Mouse (Mus musculus) hindbrain, embryonic 10.5 days (tissue): Measurements from ENCODE around the gene Cyp4f18. TPM values are rescaled to one million over a fixed set of nuclear protein-coding genes. Genes with fewer than 3 reads are reported as not detected.
A peak's percentile ranks its signal among the peaks of the same experiment; 100 is the strongest.

Experiments used
- DNase-seq: peaks from one replicate; pipeline ENCODE4 v3.0.0-alpha.2; 2017; ENCODE audit warnings: low spot score
- H3K27ac ChIP-seq: fragments of 300-500 bp; sonication (generic); 2 replicates; pipeline ENCODE4 v1.5.1; 2016; ENCODE audit warnings: mild to moderate bottlenecking, moderate library complexity
- H3K27me3 ChIP-seq: fragments of 300-500 bp; sonication (generic); 2 replicates; pipeline ENCODE4 v1.6.1; 2016; ENCODE audit warnings: mild to moderate bottlenecking; ENCODE audit not compliant: poor library complexity, insufficient read depth, severe bottlenecking
- H3K36me3 ChIP-seq: fragments of 300-500 bp; sonication (generic); 2 replicates; pipeline ENCODE4 v1.6.1; 2016; ENCODE audit warnings: mild to moderate bottlenecking, moderate library complexity
- H3K4me1 ChIP-seq: fragments of 300-500 bp; sonication (generic); replicated peaks from 2 replicates; pipeline ENCODE4 v1.6.1; 2016; ENCODE audit warnings: mild to moderate bottlenecking
- H3K4me3 ChIP-seq: fragments of 300-500 bp; sonication (generic); 2 replicates; pipeline ENCODE4 v1.5.1; 2016; ENCODE audit warnings: mild to moderate bottlenecking, moderate library complexity
- H3K9me3 ChIP-seq: fragments of 300-500 bp; sonication (generic); 2 replicates; pipeline ENCODE4 v1.6.1; 2016; ENCODE audit warnings: mild to moderate bottlenecking, moderate library complexity
- WGBS: fragments of 180-500 bp; shearing (Covaris S2); methylation state at CpG from one replicate; pipeline ENCODE4 v1.1.7; 2016; 5-methylcytosine and 5-hydroxymethylcytosine counted together
- polyA plus RNA-seq: library from polyadenylated mRNA; unstranded; fragments of >200 nt; fragmentation: Nextera tagmentation; extraction: Ambion mirVana; gene quantifications from 2 replicates; pipeline ENCODE4 v1.2.1, GENCODE M21; 2016

Cyp4f18 gene
- polyA plus RNA-seq, 1 experiment from 2014 or later, result 0.50 TPM

DNA sequence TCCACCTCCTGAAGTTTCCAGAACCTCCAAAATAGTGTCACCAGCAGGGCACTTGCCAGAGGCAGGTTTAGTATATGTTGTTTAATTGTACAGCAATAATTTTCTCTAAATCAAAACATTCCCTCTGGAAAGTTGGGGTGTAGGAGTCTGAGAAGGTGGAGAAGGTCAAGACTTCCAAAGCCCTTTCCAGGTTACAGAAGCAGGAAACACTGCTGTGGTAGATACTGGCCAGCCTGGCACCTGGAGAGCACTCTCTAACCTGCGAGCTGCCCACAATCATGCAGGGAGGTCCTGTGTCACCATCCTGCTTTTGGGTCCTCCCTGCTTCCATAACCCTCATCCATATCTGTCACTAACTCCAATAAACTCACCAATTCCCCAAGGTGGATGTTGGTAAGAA, 2.7 kb downstream of the Cyp4f18 start:
- H3K27ac ChIP-seq, result no peak overlapping the region
- H3K4me1 ChIP-seq, result no peaks in the 10 kb centered on the region
- H3K36me3 ChIP-seq, result no peaks in the 10 kb centered on the region
- no peak overlapping the region for H3K4me3 ChIP-seq
- no peaks in the 10 kb centered on the region for H3K9me3 ChIP-seq
- H3K27me3 ChIP-seq, result no peaks in the 10 kb centered on the region
- WGBS, result 79% methylated on average over 1 of the region's 1 CpGs
- no peak for DNase-seq

DNA sequence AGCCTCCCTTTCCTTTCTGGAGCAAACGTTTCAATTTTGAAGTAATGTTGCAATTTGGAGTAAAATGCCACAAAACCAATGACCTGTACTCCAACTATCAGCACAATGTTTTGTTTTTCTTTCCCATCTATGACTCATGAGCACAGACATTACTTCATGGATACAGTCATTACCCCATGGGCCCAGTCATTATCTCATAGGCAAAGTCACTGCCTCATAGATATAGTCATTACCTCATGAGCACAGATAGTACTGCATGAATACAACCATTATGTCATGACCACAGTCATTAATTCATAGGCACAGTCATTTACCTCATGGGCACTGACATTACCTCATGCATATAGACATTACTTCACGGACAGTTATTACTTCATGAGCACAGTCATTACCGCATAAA, 3.5 kb downstream of the Cyp4f18 start:
- no peak for DNase-seq
- Histone ChIP-seq H3K36me3 (no peaks in the 10 kb centered on the region), H3K27me3 (no peaks in the 10 kb centered on the region), H3K27ac (no peak overlapping the region), H3K9me3 (no peaks in the 10 kb centered on the region), H3K4me3 (no peak overlapping the region), H3K4me1 (no peaks in the 10 kb centered on the region)
- WGBS, result 82% methylated on average over 3 of the region's 3 CpGs

- no peak overlapping the region for H3K27ac ChIP-seq
- no peak overlapping the region for H3K4me3 ChIP-seq
- no peaks in the 10 kb centered on the region for H3K27me3 ChIP-seq
- H3K9me3 ChIP-seq, result no peaks in the 10 kb centered on the region
- H3K36me3 ChIP-seq, result no peaks in the 10 kb centered on the region
- no peaks in the 10 kb centered on the region for H3K4me1 ChIP-seq
- DNase-seq, result no peak
Measured at GRCm38 (mm10) chr8:72002942-72003341, 6.5 kb downstream of the Cyp4f18 start.

GRCm38 (mm10) chr8:72000223-72000622, 9.2 kb downstream of the Cyp4f18 start:
- DNase-seq, result no peak
- Histone ChIP-seq H3K27ac (no peak overlapping the region), H3K9me3 (no peaks in the 10 kb centered on the region), H3K27me3 (no peaks in the 10 kb centered on the region), H3K4me1 (no peaks in the 10 kb centered on the region), H3K36me3 (no peaks in the 10 kb centered on the region), H3K4me3 (no peak overlapping the region)
- 65% methylated on average over 3 of the region's 3 CpGs for WGBS

GRCm38 (mm10) chr8:71999434-71999833, 10.0 kb downstream of the Cyp4f18 start:
- H3K36me3 ChIP-seq, result no peaks in the 10 kb centered on the region
- no peaks in the 10 kb centered on the region for H3K4me1 ChIP-seq
- 78% methylated on average over 1 of the region's 1 CpGs for WGBS
- no peak overlapping the region for H3K4me3 ChIP-seq
- no peak for DNase-seq
- H3K27me3 ChIP-seq, result no peaks in the 10 kb centered on the region
- H3K9me3 ChIP-seq, result no peaks in the 10 kb centered on the region
- H3K27ac ChIP-seq, result no peak overlapping the region

DNA sequence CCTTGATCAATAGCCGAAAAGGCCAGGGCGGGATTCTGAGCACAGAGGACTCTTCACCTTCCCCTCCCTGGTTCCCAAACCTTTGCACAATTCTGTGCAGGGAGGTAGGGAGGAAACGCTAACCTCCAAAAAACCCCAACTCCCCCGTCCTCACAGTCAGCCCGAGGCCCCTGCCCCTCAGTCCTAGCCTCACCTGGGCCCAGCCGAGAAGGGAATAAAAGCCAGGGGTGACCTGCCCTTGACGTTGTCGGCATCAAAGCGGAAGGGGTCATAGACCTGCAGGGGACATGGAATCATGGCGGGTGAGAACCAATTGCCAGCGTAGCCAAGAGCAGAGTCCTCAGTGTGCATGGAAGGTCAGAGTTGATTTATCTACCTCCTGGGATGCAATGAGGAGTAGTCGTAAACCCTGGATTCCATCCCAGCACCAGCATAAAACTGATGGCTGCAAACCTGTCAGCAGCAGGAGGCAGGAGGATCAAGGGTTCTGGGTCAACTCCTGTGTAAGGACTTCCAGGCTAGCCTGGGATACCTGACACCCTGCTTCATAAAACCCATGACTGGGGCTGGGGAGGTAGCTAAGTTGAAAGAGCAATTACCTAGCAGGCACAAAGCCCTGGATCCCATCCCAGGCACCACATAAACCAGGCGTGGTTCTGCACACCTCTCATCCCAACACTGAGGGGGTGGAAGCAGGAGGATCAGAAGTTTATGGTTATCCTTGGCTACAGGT, 20.4 kb downstream of the Cyp4f18 start:
- Histone ChIP-seq H3K9me3 (no peaks in the 10 kb centered on the region), H3K27ac (peak overlapping the region; percentile 76), H3K4me1 (peaks cover 8% of the 10 kb centered on the region), H3K36me3 (no peaks in the 10 kb centered on the region), H3K27me3 (no peaks in the 10 kb centered on the region; the same call in 1 of the 2 replicates), H3K4me3 (peak overlapping the region; percentile 56)
- DNase-seq, result no peak
- WGBS, result 68% methylated on average over 13 of the region's 13 CpGs

- DNase-seq, result peak; percentile 50
- no peaks in the 10 kb centered on the region for H3K9me3 ChIP-seq
- H3K4me3 ChIP-seq, result peak overlapping the region; percentile 56
- H3K27me3 ChIP-seq, result no peaks in the 10 kb centered on the region; the same call in 1 of the 2 replicates
- H3K4me1 ChIP-seq, result peaks cover 8% of the 10 kb centered on the region
- no peaks in the 10 kb centered on the region for H3K36me3 ChIP-seq
- 15% methylated on average over 24 of the region's 24 CpGs for WGBS
- peak overlapping the region; percentile 76 for H3K27ac ChIP-seq
Measured at GRCm38 (mm10) chr8:71988110-71988866, 21.1 kb downstream of the Cyp4f18 start.

DNA sequence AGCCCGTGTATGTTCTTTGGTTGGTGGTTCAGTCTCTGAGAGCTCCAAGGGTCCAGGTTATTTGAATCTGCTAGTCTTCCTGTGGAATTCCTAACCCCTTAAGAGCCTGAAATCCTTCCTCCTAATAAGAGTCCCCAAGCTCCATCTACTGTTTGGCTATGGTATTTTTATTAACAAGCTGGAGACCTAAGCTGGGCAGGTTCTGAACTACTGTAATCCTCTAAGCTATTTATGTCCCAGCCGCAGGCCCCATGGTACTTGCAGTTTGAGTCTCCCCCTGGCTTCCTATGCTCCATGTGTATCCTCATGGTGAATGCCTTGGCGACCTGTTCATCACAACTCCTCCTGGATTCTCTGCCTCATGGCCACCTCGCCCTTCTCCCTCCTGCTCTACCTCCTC, 24.8 kb downstream of the Cyp4f18 start:
- Histone ChIP-seq H3K4me3 (no peak overlapping the region), H3K27me3 (no peaks in the 10 kb centered on the region; the same call in 1 of the 2 replicates), H3K9me3 (no peaks in the 10 kb centered on the region), H3K36me3 (no peaks in the 10 kb centered on the region), H3K27ac (no peak overlapping the region), H3K4me1 (peaks cover 8% of the 10 kb centered on the region)
- no peak for DNase-seq
- 69% methylated on average over 4 of the region's 4 CpGs for WGBS

GRCm38 (mm10) chr8:71981456-71981855, 28.0 kb downstream of the Cyp4f18 start:
- no peaks in the 10 kb centered on the region for H3K9me3 ChIP-seq
- no peak overlapping the region for H3K27ac ChIP-seq
- WGBS, result 93% methylated on average over 4 of the region's 4 CpGs
- no peak overlapping the region for H3K4me3 ChIP-seq
- H3K27me3 ChIP-seq, result no peaks in the 10 kb centered on the region
- no peaks in the 10 kb centered on the region for H3K4me1 ChIP-seq
- H3K36me3 ChIP-seq, result no peaks in the 10 kb centered on the region
- DNase-seq, result no peak

DNA sequence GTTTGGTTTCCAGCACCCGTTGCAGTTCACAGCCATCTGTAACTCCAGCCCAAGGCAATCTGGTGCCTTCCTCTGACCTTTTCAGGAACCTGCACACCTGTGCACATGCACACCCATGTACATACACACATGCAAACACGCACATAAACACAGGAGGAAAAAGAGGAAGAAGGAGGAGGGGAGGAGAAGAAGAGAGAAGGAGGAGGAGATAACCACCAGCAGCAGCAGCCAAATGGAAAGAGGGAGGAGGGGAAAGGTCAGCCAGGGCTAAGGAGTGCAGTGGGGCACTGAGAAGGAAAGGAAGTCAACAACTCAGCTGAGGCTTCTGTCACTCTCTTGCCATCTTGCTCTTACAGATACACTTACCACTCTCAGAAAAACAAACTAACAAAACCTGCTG, 28.4 kb downstream of the Cyp4f18 start:
- Histone ChIP-seq H3K4me3 (no peak overlapping the region), H3K9me3 (no peaks in the 10 kb centered on the region), H3K27ac (no peak overlapping the region), H3K36me3 (no peaks in the 10 kb centered on the region), H3K4me1 (no peaks in the 10 kb centered on the region), H3K27me3 (no peaks in the 10 kb centered on the region)
- no peak for DNase-seq
- 71% methylated on average over 2 of the region's 2 CpGs for WGBS

- WGBS, result 81% methylated on average over 3 of the region's 3 CpGs
- Histone ChIP-seq H3K36me3 (peaks cover 18% of the 10 kb centered on the region), H3K4me3 (no peak overlapping the region), H3K27ac (no peak overlapping the region), H3K4me1 (no peaks in the 10 kb centered on the region), H3K27me3 (no peaks in the 10 kb centered on the region), H3K9me3 (no peaks in the 10 kb centered on the region)
- DNase-seq, result no peak
Measured at GRCm38 (mm10) chr8:71974211-71974610, 35.2 kb downstream of the Cyp4f18 start.

DNA sequence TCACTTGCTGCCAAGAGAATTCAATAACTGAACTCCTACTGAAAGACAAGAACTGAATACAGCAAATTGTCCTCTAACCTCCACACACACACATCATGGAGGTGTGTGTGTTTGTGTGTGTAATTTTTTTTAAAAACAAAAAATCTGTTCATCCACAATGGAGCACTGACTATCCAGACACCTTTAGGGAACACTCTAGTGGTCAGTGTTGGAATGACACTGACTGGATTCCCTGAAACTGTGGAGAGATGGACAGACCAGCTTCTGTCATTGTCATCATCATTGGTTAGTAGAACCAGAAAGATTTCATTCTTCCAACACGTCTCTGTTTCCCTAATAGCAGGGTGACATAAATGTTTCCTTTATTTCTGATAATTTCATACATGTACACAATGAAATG, 37.5 kb downstream of the Cyp4f18 start:
- Histone ChIP-seq H3K27me3 (no peaks in the 10 kb centered on the region), H3K4me3 (no peak overlapping the region), H3K36me3 (peaks cover 41% of the 10 kb centered on the region), H3K4me1 (no peaks in the 10 kb centered on the region), H3K9me3 (peaks cover 7% of the 10 kb centered on the region), H3K27ac (no peak overlapping the region)
- WGBS, result 76% methylated on average over 1 of the region's 1 CpGs
- no peak for DNase-seq

DNA sequence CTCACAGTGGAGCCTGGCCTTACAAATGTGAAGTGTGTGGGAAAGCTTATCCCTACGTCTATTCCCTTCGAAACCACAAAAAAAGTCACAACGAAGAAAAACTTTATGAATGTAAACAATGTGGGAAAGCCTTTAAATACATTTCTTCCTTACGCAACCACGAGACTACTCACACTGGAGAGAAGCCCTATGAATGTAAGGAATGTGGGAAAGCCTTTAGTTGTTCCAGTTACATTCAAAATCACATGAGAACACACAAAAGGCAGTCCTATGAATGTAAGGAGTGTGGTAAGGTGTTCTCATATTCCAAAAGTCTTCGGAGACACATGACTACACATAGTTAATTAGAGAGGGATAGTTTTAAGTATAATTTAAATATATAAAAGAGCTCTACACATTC, 40.8 kb downstream of the Cyp4f18 start:
- no peaks in the 10 kb centered on the region for H3K4me1 ChIP-seq
- H3K4me3 ChIP-seq, result no peak overlapping the region
- H3K9me3 ChIP-seq, result peaks cover 29% of the 10 kb centered on the region
- no peak overlapping the region for H3K27ac ChIP-seq
- 97% methylated on average over 6 of the region's 6 CpGs for WGBS
- H3K27me3 ChIP-seq, result no peaks in the 10 kb centered on the region
- H3K36me3 ChIP-seq, result peaks cover 74% of the 10 kb centered on the region
- no peak for DNase-seq
